Mouse (Mus musculus) bone marrow, adult 2 months (tissue): ENCODE data around the gene Nkpd1. TPM values are rescaled to one million over a fixed set of nuclear protein-coding genes. Genes with fewer than 3 reads are reported as not detected.

Source experiments
- H3K27ac ChIP-seq: fragments of 200-500 bp; 2 replicates; pipeline ENCODE4 v1.5.1; 2012; ENCODE audit warnings: low read depth, mild to moderate bottlenecking, control low read depth, inconsistent platforms, low read length; ENCODE audit not compliant: control insufficient read depth, poor library complexity, insufficient read depth
- H3K4me1 ChIP-seq: fragments of 200-500 bp; 2 replicates; pipeline ENCODE4 v1.6.1; 2011; ENCODE audit warnings: low read length; ENCODE audit not compliant: control insufficient read depth, insufficient read depth
- H3K4me3 ChIP-seq: fragments of 200-500 bp; replicated peaks from 2 replicates; pipeline ENCODE3; 2011; ENCODE audit warnings: mild to moderate bottlenecking, low read depth, low read length, control low read depth; ENCODE audit not compliant: control insufficient read depth
- CTCF ChIP-seq: fragments of 200-500 bp; IDR thresholded peaks from 2 replicates; pipeline ENCODE4 v1.5.1; 2011; ENCODE audit warnings: low read length, control low read depth; ENCODE audit not compliant: control insufficient read depth, insufficient read depth
- POLR2A ChIP-seq: fragments of 200-500 bp; IDR thresholded peaks from 2 replicates; pipeline ENCODE4 v1.6.1; 2011; ENCODE audit warnings: low read depth, mild to moderate bottlenecking, control low read depth, low read length, borderline replicate concordance; ENCODE audit not compliant: control insufficient read depth
- WGBS: fragments of 180-500 bp; shearing (Covaris S2); methylation state at CpG from one replicate; pipeline ENCODE4 v1.1.7; 2018; 5-methylcytosine and 5-hydroxymethylcytosine counted together
- polyA plus RNA-seq: library from polyadenylated mRNA; stranded (reverse); fragments of >200 nt; gene quantifications from 2 replicates; pipeline ENCODE4 v1.2.4, GENCODE M21; 2011; ENCODE audit warnings: low replicate concordance; ENCODE audit not compliant: missing spikeins, insufficient read depth, insufficient read length

The Nkpd1 gene
- polyA plus RNA-seq, 1 experiment = not detected

DNA sequence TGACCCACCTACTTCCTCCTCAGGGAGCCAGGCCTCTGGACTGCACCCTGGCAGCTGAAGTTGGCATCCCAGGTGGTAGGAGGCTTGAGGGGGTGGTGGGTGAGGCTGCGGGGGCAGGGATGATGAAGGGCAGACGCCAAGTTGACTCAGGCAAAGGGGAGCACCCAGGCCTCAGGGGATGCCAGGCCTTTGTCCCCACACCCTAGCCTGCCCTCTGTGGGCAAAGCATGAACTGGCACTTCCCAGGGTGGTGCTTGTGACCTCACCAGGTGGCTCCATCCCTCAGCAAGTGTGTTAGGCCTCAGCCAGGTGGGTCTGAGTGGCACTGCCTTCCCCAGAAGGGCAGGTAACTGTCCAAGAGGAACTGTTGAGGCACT, 7.5 kb downstream of the Nkpd1 start:
- no peaks in the 10 kb centered on the region; the same call in 1 of the 2 replicates for H3K4me1 ChIP-seq
- no peak overlapping the region for H3K4me3 ChIP-seq
- WGBS = 66% methylated on average over 2 of the region's 2 CpGs
- TF ChIP-seq POLR2A (no peak), CTCF (no peak)
- no peak overlapping the region for H3K27ac ChIP-seq

DNA sequence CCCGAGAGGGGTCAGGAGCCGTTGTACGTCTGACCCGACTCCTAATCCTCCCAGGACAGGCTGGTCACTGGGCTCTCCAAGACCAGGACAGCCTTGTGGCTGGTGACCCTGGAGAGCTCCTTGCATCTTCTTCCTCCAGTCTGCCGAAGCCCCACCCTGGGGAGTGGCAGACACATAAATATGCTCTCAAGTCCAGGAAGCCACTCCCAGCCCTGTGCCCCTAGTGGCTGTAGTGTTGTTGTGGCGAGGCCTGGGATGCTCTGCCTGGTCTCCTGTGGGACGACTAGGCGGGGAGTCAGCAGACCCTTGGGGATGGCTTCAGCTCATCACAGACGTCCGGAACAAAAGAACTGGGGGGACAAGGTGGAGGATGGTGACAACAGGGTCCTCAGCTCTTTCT, 13.4 kb downstream of the Nkpd1 start:
- Histone ChIP-seq H3K27ac (no peak overlapping the region), H3K4me3 (no peak overlapping the region), H3K4me1 (no peaks in the 10 kb centered on the region)
- WGBS = 83% methylated on average over 10 of the region's 10 CpGs
- TF ChIP-seq POLR2A = no peak
- TF ChIP-seq CTCF = no peak

DNA sequence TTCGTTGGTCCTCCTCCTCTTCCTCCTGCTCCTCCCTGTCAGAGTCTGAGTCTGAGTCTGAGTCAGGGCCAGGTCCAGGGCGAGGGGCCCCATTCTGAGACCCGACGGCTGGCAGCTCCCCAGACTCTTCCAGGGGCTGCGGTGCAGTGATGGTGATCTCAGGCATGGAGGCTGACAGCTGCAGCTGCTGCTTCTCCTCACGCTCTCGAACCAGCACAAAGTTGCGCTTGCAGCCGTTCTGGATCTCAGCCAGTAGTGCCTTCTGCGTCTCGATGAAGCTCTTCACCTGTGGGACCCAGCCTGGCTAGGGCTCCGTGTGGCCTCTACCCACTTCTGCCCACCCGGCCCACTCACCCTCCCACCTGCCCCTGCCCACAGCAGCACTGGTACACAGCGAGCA, 14.6 kb downstream of the Nkpd1 start:
- WGBS = 90% methylated on average over 14 of the region's 14 CpGs
- no peaks in the 10 kb centered on the region for H3K4me1 ChIP-seq
- no peak overlapping the region for H3K27ac ChIP-seq
- no peak for TF ChIP-seq POLR2A
- no peak for TF ChIP-seq CTCF
- H3K4me3 ChIP-seq = no peak overlapping the region

DNA sequence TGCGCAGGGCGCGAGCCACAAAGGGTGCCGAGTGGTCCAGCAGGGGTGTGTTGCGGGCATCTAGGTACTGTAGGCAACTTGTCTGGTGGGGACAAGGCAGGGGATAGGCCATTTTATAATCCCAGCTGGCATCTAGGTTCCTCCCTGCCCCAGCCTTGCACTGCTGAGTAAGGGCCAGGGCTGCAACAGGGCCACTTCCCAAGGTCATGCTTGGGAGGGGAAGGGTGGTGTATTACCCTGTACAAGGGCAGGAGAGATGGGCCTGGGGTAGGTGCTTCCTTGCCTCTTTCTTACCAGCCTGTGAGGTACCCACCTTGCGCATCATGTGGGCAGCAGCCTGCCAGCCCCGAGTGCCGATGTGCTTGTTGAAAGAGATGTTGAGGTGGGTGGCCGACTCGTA, 17.0 kb downstream of the Nkpd1 start:
- Histone ChIP-seq H3K4me3 (no peak overlapping the region), H3K4me1 (no peaks in the 10 kb centered on the region), H3K27ac (no peak overlapping the region)
- TF ChIP-seq CTCF = no peak
- no peak for TF ChIP-seq POLR2A
- WGBS = 97% methylated on average over 10 of the region's 10 CpGs

DNA sequence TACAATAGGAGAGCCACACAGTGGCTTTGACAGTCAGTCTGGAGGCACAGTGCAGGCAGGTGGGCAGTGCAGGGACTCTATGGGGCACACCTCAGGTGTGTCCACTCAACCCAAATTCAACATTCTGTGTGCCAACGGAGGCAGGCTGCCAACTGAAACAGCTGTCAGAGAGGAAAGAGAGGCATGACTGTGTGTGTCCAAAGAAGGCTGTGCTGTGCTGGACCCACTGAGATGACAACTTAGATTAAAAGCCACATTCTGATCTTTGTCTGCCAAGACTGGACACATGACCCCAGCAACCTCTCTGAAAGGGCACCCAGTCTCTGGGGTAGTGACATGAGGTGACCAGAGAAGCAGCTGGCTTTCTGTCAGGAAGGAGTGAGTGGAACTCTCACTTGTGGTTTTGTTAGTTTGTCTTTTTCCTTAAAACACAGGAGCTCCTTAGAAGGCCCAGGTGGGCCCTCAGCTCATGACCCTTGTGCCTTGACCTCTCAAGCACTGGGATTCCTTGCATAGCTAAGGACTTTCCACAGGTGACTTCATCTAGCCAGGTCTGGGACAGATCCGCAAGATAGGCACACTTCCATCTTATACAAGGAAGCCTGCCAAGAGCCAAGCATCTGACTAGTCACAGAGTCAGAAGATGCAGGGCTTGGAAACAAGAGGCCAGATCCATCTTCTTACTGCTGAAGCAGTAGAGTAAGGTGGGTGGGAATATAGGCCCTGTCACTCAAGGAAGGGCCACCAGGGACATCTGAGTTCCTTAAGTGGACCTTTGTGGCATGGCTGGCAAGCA, 23.3 kb downstream of the Nkpd1 start:
- Histone ChIP-seq H3K4me3 (no peak overlapping the region), H3K4me1 (no peaks in the 10 kb centered on the region), H3K27ac (no peak overlapping the region)
- 77% methylated on average over 2 of the region's 2 CpGs for WGBS
- TF ChIP-seq CTCF (no peak), POLR2A (no peak)

DNA sequence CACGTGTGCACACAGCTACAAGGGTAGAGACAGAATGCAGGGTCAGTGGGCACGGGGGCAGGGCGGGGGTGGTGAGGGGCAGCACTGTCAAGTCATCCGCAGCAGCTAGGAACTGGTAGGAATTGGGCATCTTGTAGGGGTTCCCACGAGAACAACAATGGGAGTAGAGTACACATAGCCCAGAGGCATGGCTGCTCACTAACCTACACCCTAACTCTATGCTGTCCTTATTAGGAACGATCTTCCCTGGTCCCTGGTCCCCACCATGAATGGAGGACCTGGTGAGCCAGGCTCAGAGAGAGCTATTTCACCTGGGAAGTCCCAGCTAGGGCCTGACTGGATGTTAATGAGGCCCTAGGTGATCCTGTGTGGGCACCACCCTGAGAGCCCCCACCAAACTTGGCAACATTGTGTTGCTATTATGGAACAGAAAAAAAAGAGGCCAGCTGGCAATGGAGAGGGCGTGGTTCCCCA, 24.1 kb downstream of the Nkpd1 start:
- Histone ChIP-seq H3K27ac (no peak overlapping the region), H3K4me3 (no peak overlapping the region), H3K4me1 (no peaks in the 10 kb centered on the region)
- 90% methylated on average over 7 of the region's 7 CpGs for WGBS
- TF ChIP-seq CTCF (no peak), POLR2A (no peak)

DNA sequence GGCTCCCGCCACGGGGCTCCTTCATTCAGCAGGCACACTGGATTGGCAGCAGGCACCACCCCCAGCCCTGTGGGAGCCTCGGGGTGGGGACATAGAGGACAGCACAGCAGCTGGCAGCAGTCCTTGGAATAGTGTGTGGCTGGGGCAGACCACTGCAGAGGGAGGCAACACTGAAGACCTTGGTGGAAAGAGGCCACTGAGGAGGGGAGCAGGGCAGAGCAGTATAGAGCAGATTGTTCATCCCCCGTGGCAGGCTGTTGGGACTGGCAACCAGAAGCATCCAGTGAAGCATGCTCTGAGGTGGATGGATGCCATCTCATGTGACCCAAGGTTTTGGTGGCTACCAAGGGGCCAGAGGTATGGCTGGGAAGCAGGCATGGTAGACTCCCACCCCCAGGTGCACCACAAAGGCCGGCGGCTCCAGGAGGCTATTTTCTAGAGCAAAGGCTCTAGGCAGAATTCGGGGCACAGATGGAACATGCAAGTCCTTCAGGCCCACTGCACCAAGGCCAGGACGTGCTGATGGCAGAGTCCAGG, 24.6 kb downstream of the Nkpd1 start:
- no peaks in the 10 kb centered on the region for H3K4me1 ChIP-seq

DNA sequence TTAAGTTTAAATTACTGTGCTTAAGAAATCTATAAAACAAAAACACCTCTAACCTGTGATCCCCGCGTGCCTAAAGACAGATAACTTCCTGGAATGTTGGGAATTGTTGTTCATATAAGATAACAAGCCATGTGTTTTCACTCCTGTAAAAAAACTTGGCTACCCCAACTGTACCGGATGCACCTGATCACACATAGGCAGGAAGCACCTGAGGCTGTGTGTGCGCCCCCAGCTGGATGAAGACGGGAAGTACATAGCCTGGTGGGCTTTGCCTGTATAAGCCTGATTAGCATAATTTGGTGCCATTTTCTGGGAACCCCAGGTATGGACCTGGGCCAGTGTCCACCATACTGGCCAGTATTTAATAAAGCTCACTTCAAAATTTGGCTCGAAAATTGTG, 25.9 kb downstream of the Nkpd1 start:
- Histone ChIP-seq H3K27ac (no peak overlapping the region), H3K4me1 (no peaks in the 10 kb centered on the region), H3K4me3 (no peak overlapping the region)
- TF ChIP-seq POLR2A (no peak), CTCF (peak; percentile 68)
- WGBS = 21% methylated on average over 6 of the region's 6 CpGs

More for the DNA sequence above, 24.6 kb downstream of the Nkpd1 start:
- no peak for TF ChIP-seq POLR2A
- no peak for TF ChIP-seq CTCF
- Histone ChIP-seq H3K4me3 (no peak overlapping the region), H3K27ac (no peak overlapping the region)
- 66% methylated on average over 8 of the region's 8 CpGs for WGBS
